Mouse (Mus musculus): ENCODE measurements around the gene Hgd.
A peak's percentile ranks its signal among the peaks of the same experiment; 100 is the strongest.

GRCm38 (mm10) chr16:37604243-37604642 lies 24.3 kb downstream of the Hgd start:
- 0 out of 2 replicates have a peak, but pooled peaks have one; percentile 6 for TF ChIP-seq CTCF (IDR thresholded peaks at IDR 0.05; ENCODE audit: borderline replicate concordance, insufficient read depth, low read depth, low read length)
- no peak for TF ChIP-seq POLR2A (IDR thresholded peaks at IDR 0.05; ENCODE audit: borderline replicate concordance, insufficient read depth, low read length)
